Mouse (Mus musculus) splenic B cell, adult 2 months (primary cell): ENCODE results near the gene 6430628N08Rik.

Source experiments
- DNase-seq: peaks from one replicate; pipeline ENCODE4 v3.0.0-alpha.2; 2011; ENCODE audit warnings: low read depth, low spot score
- H3K27me3 ChIP-seq: 2 replicates; pipeline ENCODE4 v1.6.1; 2012; ENCODE audit warnings: mild to moderate bottlenecking, low read length, moderate library complexity, mixed read lengths; ENCODE audit not compliant: control insufficient read depth, poor library complexity, insufficient read depth, severe bottlenecking
- H3K36me3 ChIP-seq: 2 replicates; pipeline ENCODE4 v1.6.1; 2012; ENCODE audit warnings: mild to moderate bottlenecking, low read length, moderate library complexity, mixed read lengths; ENCODE audit not compliant: control insufficient read depth, poor library complexity, insufficient read depth, severe bottlenecking

6430628N08Rik gene

DNA sequence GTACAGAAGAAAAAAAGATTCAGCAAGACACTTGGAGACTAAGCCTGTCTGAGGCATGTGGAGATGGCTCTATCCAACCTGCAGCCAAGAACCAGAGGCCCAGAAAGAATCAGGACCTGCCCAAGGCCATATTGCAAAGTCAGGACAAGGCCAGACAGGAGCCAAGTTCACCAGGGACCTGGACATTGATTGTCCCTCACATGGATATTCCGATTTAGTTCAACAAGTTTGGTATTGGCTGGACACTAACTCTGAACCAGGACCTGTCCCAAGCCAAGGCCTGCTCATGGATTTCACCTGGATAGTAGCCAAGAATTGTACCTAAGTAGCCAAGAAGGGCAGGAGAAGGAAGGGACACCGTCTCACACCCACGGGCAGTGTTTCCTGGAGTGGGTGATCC lies 16.3 kb downstream of the 6430628N08Rik start:
- DNase-seq, result no peak
- Histone ChIP-seq H3K36me3 (no peaks in the 10 kb centered on the region), H3K27me3 (no peaks in the 10 kb centered on the region)

DNA sequence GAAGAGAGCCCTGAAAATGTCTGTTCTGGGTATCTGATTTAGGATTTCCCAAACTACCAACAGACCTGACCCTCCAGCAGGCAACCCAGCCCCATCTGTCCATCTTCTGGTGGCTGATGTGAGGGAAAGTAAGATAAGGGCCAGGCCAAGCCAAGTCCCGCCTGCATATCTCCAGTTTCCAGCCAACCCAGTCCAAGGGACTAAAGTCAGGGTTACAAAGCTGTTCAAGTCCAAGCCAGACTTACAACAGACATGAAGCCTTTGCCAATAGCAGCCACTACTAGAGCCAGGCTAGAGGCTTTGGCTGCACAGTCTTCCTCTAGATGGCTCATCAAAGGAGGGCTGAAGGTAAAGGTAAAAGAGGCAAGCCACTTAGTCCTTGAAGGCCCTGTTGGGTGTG lies 17.5 kb downstream of the 6430628N08Rik start:
- Histone ChIP-seq H3K27me3 (no peaks in the 10 kb centered on the region), H3K36me3 (no peaks in the 10 kb centered on the region)
- no peak for DNase-seq

DNA sequence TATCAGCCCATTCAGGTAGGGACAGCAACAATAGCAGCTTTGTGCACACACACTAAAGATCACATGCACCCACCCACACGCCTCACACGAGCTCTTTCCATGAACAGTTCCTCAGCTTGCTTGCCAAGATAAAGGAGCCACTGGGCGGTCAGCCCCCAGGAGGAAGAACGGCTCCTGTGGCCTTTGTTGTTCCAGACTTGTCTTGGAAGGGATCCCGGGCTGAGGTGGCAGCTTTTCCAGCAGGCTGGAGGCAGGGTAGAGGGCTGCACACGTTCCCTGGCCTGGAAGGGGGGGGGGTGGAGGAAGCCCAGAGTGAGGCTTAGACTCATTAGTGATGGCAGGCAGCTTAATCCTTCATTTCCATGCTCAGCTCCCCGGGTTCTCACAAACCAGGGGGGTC lies 18.2 kb downstream of the 6430628N08Rik start:
- no peak for DNase-seq
- H3K36me3 ChIP-seq, result no peaks in the 10 kb centered on the region
- H3K27me3 ChIP-seq, result no peaks in the 10 kb centered on the region

DNA sequence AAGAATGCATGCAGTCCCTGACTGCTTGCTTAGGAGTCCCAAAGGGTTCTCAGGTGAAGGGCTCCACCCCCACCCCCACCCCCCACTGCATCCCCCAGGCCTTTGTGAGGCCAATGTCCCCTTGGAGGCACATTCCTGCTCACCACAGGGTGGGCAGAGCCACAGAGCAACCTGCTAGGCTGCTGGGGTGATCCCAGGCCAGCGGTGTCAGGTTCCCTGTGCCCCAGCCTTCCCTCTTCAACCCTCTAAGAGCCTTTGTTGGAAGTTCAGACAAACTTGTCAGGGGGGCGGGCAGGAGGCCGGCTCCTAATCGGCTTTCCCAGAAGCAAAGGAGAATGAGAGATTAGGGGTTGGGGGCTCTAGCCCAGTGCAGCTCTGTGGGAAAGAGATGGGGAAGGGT lies 21.1 kb downstream of the 6430628N08Rik start:
- Histone ChIP-seq H3K27me3 (no peaks in the 10 kb centered on the region), H3K36me3 (no peaks in the 10 kb centered on the region)
- no peak for DNase-seq

DNA sequence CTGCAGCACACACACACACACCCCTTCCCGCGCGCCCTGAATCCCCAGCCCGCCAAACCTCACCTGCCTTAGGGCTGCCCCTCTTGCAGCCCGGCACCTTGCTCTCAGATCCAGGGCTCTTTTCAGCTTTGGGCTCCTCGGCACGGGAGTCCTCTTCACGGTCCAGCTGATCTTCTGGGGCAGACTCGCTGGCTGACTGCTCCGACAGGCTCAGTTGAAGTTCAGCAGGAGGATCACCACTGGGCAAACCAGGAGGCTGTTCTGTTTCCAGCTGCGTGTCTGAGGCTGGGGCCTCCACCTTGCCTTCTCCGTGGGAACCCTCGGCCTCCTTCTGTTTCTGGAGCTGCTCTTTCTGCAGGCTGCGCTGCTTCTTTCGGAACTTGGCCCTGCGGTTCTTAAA lies 29.4 kb downstream of the 6430628N08Rik start:
- no peak for DNase-seq
- Histone ChIP-seq H3K27me3 (no peaks in the 10 kb centered on the region), H3K36me3 (no peaks in the 10 kb centered on the region)

DNA sequence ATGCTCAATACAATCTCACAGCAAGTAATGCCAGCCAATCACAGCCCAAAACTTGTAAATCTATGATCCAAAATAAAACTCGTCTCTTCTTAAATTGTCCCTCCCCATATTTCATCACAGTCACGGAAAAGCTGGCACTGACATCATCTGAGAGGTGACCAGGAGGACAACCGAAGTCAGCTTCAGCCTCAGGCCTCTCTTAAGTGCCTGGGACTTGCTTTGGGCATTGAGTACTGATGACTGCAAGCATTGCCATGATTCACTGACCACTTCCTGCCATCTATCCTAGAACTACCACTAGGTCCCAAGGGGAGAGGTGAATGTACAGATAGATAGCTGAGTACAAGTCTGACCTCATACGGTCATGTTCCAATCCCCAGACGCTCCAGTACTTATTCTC lies 32.2 kb downstream of the 6430628N08Rik start:
- Histone ChIP-seq H3K27me3 (no peaks in the 10 kb centered on the region), H3K36me3 (no peaks in the 10 kb centered on the region)
- no peak for DNase-seq

DNA sequence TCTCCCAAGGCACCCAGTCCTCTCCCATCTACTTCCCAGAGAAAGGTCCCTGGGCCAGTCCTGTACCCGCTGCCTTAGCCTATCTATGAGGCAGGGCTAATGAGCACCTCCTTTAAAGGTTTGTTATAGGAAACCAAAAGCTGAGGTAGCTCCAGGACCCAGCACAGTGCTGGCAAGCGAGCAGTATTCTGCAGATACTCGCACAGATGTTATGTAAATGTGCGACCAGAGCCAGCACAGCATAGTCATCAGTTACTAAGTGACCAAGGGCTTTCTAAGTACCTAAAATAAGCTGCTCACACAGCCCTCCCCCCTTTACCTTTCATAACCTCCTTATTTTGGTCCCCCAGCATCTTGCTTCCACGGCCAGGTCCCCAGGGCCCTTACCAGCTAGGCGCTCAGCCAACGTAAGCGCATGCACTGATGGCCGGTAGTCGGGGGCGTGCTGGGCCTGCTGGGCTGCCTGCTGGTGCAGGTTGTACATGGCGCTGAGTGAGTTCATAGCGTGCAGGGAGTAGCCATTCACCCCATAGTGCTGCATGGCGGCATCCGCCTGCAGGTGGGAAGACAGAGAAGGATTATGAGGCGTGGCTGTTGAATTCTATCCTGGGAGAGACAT lies 32.9 kb downstream of the 6430628N08Rik start:
- no peaks in the 10 kb centered on the region for H3K36me3 ChIP-seq
- no peak for DNase-seq
- H3K27me3 ChIP-seq, result no peaks in the 10 kb centered on the region

DNA sequence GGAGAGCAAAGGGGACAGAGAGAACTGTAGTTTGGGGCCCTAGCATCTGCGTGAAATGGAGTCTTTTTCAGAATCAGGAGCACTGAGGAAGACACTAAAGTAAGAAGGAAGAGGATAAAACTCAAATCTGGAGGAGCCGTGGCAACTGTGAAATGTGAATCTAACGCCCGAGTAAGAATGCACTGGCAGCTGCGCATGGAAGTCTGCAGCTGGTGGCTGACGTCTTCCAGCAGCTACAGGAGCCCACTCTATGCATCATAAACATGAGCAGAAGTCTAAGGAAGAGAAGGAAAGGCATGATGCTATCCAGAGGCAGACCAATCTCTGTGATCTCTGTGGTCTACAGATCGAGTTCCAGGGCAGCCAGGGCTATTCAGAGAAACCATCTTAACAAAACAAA lies 37.2 kb downstream of the 6430628N08Rik start:
- no peaks in the 10 kb centered on the region for H3K36me3 ChIP-seq
- H3K27me3 ChIP-seq, result no peaks in the 10 kb centered on the region
- no peak for DNase-seq

DNA sequence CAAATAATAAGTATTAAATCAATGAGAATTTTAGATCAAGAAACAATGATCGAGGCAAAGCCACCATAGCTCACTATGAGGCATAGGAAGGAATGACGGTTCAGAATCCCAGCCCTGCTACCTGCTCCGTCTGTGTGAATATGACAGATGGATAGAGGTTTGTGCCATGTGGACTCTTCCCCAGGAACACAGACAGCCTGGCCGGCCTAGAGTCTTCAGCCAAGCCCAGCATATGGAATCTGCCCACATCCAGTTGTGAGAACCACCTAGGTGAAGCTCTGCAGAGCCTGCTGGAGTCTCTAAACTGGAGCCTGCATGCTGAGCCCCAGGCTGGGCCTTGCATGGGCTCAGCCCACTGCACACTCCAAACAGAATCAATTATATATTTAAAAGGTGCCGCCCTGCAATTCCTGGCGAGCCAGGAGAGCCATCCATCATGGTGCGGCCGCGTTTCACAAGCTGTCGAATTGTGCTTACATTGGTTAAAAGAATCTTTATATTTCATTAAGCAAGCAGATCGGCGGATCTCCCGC lies 41.2 kb downstream of the 6430628N08Rik start:
- no peaks in the 10 kb centered on the region for H3K27me3 ChIP-seq
- DNase-seq, result no peak
- H3K36me3 ChIP-seq, result no peaks in the 10 kb centered on the region

DNA sequence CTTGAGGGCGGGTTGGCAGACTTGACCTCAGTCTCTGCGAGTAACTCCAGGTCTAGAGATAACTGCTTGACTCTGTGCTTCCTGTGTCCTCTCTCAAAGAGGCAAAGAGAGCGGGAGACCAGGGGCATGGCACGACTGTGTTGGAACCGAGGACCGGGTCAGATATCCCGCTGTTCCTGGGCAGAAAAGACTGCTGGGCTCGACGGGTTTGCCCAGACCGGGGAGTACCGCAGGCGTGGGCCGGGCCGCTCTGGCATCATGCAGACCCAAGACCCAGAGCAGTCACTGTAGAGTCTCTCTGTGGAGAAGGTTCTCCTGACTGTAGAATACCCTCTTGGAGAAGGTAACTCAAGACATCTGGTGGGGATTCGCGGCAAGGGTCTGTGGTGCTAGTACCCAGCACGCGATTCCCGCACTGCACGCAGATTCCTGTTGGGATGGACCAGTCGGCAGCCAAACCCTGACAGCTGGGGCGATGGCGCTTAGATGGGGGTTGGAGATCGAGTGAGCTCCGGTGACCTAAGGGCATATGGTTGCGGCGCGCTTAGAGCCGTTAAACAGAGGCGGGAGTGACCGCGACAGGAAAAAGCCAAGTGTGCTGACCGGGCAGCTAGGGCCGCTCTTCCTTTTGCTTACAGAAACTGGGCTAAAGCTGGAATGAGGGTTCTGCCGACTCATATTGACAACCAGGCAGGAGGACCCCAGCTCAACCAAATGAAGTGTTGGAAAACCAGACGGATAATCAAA lies 45.5 kb downstream of the 6430628N08Rik start:
- DNase-seq, result no peak

DNA sequence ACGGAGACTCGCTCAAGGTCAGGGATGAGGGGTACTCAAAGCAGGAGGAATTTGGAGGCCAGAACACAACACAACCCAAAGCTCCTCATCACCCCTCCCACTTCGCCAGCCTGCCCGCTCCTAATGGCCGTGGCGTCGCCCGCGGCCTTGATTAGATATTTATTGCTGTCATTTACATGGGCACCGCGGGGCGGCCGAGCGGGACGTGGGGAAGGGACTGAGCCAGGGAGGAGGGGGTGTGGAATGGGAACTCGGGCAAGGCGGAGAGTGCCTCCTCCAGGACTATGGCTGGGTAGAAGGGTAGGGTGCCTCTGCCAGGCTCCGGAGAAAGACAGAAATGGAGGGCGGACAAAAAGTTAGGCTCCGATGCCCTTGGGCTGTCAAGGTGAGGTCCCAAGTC lies 46.2 kb downstream of the 6430628N08Rik start:
- no peaks in the 10 kb centered on the region for H3K36me3 ChIP-seq
- no peaks in the 10 kb centered on the region; the same call in 1 of the 2 replicates for H3K27me3 ChIP-seq
- DNase-seq, result no peak

More for the DNA sequence above, 45.5 kb downstream of the 6430628N08Rik start:
- no peaks in the 10 kb centered on the region for H3K36me3 ChIP-seq
- H3K27me3 ChIP-seq, result no peaks in the 10 kb centered on the region; the same call in 1 of the 2 replicates

DNA sequence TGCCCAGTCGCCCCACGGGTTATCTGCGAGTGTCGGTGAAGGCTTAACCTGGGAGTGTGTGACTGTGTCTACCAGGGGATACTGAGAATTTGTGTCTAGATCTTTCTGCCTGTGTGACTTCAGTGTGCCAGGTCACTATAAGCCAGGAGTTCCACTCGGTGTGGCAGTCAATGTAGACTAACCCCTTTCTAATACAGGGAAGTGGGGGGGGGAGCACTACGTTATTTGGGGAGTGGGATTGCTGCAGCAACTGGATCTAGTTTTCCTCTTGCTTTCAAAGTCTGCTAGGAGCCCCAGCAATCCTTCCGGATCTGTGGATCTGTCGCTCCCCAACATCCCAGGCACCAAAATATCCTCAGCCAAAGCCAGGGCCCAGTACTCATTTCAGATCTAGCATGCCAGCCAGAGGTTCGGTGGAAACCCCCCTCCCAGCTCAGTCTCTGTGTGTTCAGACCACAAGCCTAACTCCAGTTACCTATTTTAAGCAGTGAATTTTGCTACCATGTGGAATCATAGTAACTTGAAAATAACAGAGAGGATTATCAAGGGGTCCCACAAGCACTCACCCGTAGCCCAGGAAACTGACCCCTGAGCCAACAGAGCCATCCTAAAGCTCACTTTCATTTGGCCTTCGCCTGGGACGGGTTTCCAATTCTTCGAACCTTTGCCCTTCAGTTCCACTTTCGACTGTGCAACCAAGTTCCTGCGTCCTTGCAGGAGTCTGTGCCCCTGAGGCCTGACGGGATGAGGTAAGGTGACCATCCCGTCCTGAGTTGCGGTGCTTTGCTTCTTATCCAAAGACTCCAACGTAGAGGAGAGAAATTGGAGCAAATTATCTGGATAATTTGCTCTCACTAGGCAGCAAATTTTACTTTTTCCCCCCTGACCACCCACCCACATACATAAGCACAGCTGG lies 46.9 kb downstream of the 6430628N08Rik start:
- no peak for DNase-seq
- no peaks in the 10 kb centered on the region for H3K36me3 ChIP-seq
- no peaks in the 10 kb centered on the region; the same call in 1 of the 2 replicates for H3K27me3 ChIP-seq

DNA sequence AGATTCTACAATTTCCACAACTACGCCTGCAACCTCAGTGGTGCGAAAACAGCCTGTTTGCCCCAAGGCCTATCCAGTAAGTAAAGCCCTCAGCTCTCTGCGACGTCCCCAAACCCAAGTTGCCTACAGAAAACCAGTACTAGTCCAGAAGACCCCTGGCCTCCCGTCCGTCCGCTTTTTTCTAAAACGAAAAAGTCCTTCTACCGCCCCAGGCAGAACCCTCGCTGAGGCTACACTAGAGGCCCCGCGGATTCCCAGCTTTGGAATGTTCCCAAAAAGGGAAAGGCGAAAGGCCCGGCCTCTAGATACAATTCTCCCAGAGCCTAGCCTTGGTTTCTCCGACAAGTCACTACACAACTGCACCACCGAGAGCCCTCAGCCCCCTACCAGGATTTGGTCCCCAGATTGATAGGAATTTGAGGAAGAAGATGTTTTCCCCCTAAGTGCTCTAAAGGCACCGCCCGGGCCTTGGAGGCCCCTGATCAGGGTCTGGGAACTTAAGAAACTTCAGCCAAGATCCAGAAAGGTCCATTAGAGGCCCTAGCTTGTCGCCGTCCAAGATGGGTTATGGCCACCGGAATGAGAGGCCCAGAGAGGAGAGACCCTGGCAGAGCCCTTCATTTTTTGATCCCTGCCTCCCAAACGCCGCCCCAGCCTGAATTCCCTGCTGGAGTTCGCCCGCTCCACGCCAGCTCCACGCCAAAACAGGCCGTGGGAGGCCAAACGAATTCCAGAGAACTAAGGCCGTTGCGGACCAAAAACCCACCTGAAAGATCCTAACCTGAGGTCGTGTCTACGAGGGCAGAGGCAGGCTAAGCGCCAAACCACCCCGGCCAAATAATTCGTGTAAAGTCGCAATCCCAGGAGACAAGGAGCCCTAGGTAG lies 48.1 kb downstream of the 6430628N08Rik start:
- H3K36me3 ChIP-seq, result no peaks in the 10 kb centered on the region
- no peak for DNase-seq
- no peaks in the 10 kb centered on the region; the same call in 1 of the 2 replicates for H3K27me3 ChIP-seq
